Mouse (Mus musculus) lung, adult 2 months (tissue): ENCODE measurements around the gene Pitx1. TPM values are rescaled to one million over a fixed set of nuclear protein-coding genes. Genes with fewer than 3 reads are reported as not detected.

Experiments
- DNase-seq: peaks from one replicate; pipeline ENCODE4 v3.0.0; 2022
- H3K4me1 ChIP-seq: fragments of 200-500 bp; 2 replicates; pipeline ENCODE4 v1.6.1; 2011; ENCODE audit warnings: low read length; ENCODE audit not compliant: control insufficient read depth, insufficient read depth
- H3K4me3 ChIP-seq: fragments of 200-500 bp; replicated peaks from 2 replicates; pipeline ENCODE3; 2011; ENCODE audit warnings: low read depth, mild to moderate bottlenecking, control low read depth, low read length; ENCODE audit errors: extremely low read depth
- CTCF ChIP-seq: fragments of 200-500 bp; IDR thresholded peaks from 2 replicates; pipeline ENCODE4 v1.5.1; 2011; ENCODE audit warnings: mild to moderate bottlenecking, low read length, control low read depth; ENCODE audit not compliant: insufficient read depth
- POLR2A ChIP-seq: fragments of 200-500 bp; IDR thresholded peaks from 2 replicates; pipeline ENCODE4 v1.6.1; 2011; ENCODE audit warnings: low read depth, mild to moderate bottlenecking, control low read depth, low read length, borderline replicate concordance; ENCODE audit errors: extremely low read depth
- WGBS: fragments of 180-500 bp; shearing (Covaris S2); methylation state at CpG from one replicate; pipeline ENCODE4 v1.1.7; 2018; 5-methylcytosine and 5-hydroxymethylcytosine counted together
- polyA plus RNA-seq: library from polyadenylated mRNA; depleted of rRNA; stranded (reverse); fragments of >200 nt; gene quantifications from 2 replicates; pipeline ENCODE4 v1.2.3, GENCODE M21; 2012

The Pitx1 gene
- polyA plus RNA-seq, 1 experiment = 26.6 TPM

- no peak for TF ChIP-seq CTCF
- TF ChIP-seq POLR2A = no peak
- WGBS = 8% methylated on average over 25 of the region's 25 CpGs
- Histone ChIP-seq H3K4me1 (0 out of 2 replicates have a peak, but pooled peaks cover 3% of the 10 kb centered on the region), H3K4me3 (no peak overlapping the region)
- DNase-seq = no peak
Observed at GRCm38 (mm10) chr13:55831722-55832160, 4.3 kb downstream of the Pitx1 start.

- WGBS = 1% methylated on average over 55 of the region's 82 CpGs
- DNase-seq = no peak
- Histone ChIP-seq H3K4me1 (peaks cover 6% of the 10 kb centered on the region; the same call in 1 of the 2 replicates), H3K4me3 (no peak overlapping the region)
- TF ChIP-seq CTCF = no peak
- no peak for TF ChIP-seq POLR2A
Observed at GRCm38 (mm10) chr13:55830833-55831721, 4.9 kb downstream of the Pitx1 start.

GRCm38 (mm10) chr13:55830081-55830832 lies 5.7 kb downstream of the Pitx1 start:
- WGBS = 4% methylated on average over 48 of the region's 48 CpGs
- Histone ChIP-seq H3K4me1 (peaks cover 7% of the 10 kb centered on the region; the same call in 1 of the 2 replicates), H3K4me3 (no peak overlapping the region)
- no peak for TF ChIP-seq CTCF
- no peak for TF ChIP-seq POLR2A
- no peak for DNase-seq

DNA sequence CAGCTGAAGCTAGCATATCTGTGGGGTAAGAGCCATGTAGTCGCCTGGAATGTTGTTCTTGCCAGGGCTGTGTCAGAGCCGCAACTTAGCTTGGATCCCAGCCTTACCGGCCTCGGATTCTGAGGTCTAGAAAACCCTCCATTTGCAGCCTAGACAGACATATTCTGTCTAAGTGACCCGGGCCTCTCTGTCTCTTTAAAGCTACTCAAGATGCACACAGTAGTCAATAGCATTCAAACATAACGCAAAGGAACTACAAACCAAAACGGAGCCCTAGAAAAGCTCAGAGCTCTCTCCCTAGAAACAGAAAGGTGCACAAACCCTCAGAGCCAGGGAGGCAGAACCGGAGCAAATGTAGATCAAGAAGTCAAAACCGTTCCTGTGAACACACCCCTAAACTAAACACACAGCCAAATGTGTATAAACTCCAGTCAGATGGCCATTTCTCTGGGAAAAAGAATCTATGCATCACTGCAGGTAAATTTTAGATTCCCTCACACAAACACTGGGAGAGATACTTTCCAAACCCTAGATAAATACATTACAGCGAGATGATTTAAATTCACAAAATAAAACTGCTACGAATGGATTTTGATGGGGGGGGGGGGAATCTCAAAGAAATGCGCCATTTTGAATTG lies 6.9 kb downstream of the Pitx1 start:
- TF ChIP-seq CTCF = no peak
- no peak for TF ChIP-seq POLR2A
- 21% methylated on average over 12 of the region's 12 CpGs for WGBS
- no peak overlapping the region for H3K4me3 ChIP-seq
- DNase-seq = no peak
- H3K4me1 ChIP-seq = peaks cover 7% of the 10 kb centered on the region; the same call in 1 of the 2 replicates

GRCm38 (mm10) chr13:55828141-55829017 lies 7.6 kb downstream of the Pitx1 start:
- DNase-seq = no peak
- Histone ChIP-seq H3K4me1 (peaks cover 7% of the 10 kb centered on the region; the same call in 1 of the 2 replicates), H3K4me3 (no peak overlapping the region)
- TF ChIP-seq CTCF (no peak), POLR2A (no peak)
- WGBS = 7% methylated on average over 50 of the region's 50 CpGs

DNA sequence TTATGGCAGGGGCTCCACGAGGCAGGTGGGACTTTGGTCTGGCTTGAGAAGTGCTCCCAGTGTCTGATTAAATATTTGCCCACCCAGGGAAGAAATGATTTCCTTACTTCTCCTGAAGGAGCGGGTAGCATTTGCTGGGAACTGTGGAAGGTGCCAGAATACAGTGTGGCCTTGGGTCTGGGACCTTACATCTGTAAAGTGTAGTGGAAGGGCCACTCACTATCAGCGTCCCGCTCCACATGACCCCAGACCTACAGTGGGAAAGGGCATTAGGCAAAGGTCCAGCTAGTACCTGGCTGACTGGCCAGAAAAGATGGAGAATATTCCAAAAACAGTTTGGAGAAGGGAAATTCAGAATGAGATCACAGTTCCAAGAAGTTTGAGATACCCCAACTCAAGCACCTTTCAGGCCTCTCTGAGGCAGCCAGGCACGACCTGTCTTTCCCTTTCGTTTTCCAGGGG lies 8.3 kb downstream of the Pitx1 start:
- TF ChIP-seq CTCF = no peak
- no peak for TF ChIP-seq POLR2A
- Histone ChIP-seq H3K4me1 (peaks cover 7% of the 10 kb centered on the region; the same call in 1 of the 2 replicates), H3K4me3 (no peak overlapping the region)
- no peak for DNase-seq
- 13% methylated on average over 6 of the region's 6 CpGs for WGBS

DNA sequence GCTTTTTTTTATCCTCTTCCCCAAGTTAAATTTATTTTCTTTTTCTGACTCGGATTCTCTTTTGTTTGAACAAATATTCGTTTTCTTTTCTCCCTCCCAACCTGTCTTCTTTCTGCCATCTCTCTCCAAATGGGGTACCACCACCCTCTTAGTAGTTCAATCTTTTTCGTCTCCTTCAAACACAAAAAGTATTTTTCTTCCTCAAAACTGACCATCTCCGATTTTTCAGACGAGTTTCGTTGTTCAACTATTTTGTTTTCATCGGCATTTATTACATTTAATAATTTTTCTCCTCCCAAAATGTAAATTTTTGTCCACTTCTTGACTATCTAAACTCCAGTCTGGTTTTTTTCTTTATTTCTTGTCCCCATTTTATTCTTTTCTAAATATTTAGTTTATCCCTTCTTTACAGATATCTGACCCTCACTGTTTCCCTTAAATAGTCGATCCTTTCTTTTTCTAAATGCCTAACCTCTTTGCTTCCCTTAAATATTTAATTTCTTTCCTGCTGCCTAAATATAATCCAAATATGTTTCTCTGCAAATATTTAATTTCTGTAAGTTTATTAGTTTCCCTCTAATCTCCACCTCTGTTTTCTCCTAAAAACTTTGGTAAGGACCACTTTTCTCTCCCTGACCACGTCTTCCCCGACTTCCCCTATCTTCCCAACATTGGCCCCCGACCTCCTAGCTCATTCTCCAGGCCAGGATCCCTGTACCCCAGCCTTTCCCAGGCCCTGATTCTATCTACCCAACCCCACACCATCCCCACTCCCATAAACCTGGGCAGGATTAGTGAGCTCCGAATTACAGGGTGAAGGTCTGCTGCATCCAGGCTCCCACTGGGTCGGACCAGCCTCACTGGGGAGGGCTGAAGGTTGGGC lies 9.0 kb downstream of the Pitx1 start:
- no peak for DNase-seq
- 14% methylated on average over 13 of the region's 13 CpGs for WGBS
- Histone ChIP-seq H3K4me3 (no peak overlapping the region), H3K4me1 (peaks cover 7% of the 10 kb centered on the region; the same call in 1 of the 2 replicates)
- TF ChIP-seq POLR2A (no peak), CTCF (no peak)

GRCm38 (mm10) chr13:55826008-55826671 lies 9.9 kb downstream of the Pitx1 start:
- Histone ChIP-seq H3K4me3 (no peak overlapping the region), H3K4me1 (peaks cover 7% of the 10 kb centered on the region; the same call in 1 of the 2 replicates)
- TF ChIP-seq CTCF (no peak), POLR2A (no peak)
- WGBS = 6% methylated on average over 55 of the region's 56 CpGs
- DNase-seq = no peak
